Mouse (Mus musculus) heart, embryonic 12.5 days (tissue): ENCODE results near the gene Ric8b. TPM values are rescaled to one million over a fixed set of nuclear protein-coding genes. Genes with fewer than 3 reads are reported as not detected.

Experiments
- ATAC-seq: fragments of 200-750 bp; cut with Nextera tagmentation; 2 replicates; pipeline ENCODE4 v1.8.0; 2017; ENCODE audit warnings: moderate TSS enrichment, moderate library complexity; ENCODE audit not compliant: insufficient number of reproducible peaks, low FRiP score
- H3K27ac ChIP-seq: fragments of 300-500 bp; sonication (generic); 2 replicates; pipeline ENCODE4 v1.5.1; 2016; ENCODE audit warnings: mild to moderate bottlenecking, moderate library complexity; ENCODE audit not compliant: poor library complexity, severe bottlenecking
- H3K27me3 ChIP-seq: fragments of 300-500 bp; sonication (generic); replicated peaks from 2 replicates; pipeline ENCODE4 v1.6.1; 2016; ENCODE audit warnings: mild to moderate bottlenecking, moderate library complexity
- H3K36me3 ChIP-seq: fragments of 300-500 bp; sonication (generic); 2 replicates; pipeline ENCODE4 v1.6.1; 2016; ENCODE audit warnings: mild to moderate bottlenecking, moderate library complexity
- H3K4me1 ChIP-seq: fragments of 300-500 bp; sonication (generic); replicated peaks from 2 replicates; pipeline ENCODE4 v1.6.1; 2016; ENCODE audit warnings: mild to moderate bottlenecking
- H3K4me2 ChIP-seq: fragments of 300-500 bp; sonication (generic); 2 replicates; pipeline ENCODE4 v1.6.1; 2016; ENCODE audit warnings: mild to moderate bottlenecking, moderate library complexity
- H3K4me3 ChIP-seq: fragments of 300-500 bp; sonication (generic); 2 replicates; pipeline ENCODE4 v1.5.1; 2016; ENCODE audit warnings: mild to moderate bottlenecking
- H3K9ac ChIP-seq: fragments of 300-500 bp; sonication (generic); 2 replicates; pipeline ENCODE4 v1.6.1; 2016; ENCODE audit warnings: mild to moderate bottlenecking, moderate library complexity
- H3K9me3 ChIP-seq: fragments of 300-500 bp; sonication (generic); replicated peaks from 2 replicates; pipeline ENCODE4 v1.6.1; 2016; ENCODE audit warnings: mild to moderate bottlenecking, moderate library complexity
- WGBS: fragments of 180-500 bp; shearing (Covaris S2); methylation state at CpG from one replicate; pipeline ENCODE4 v1.1.7; 2016; 5-methylcytosine and 5-hydroxymethylcytosine counted together
- polyA plus RNA-seq: library from polyadenylated mRNA; unstranded; fragments of >200 nt; fragmentation: Nextera tagmentation; extraction: Ambion mirVana; gene quantifications from 2 replicates; pipeline ENCODE4 v1.2.1, GENCODE M21; 2016

Gene Ric8b
- polyA plus RNA-seq, 1 experiment from 2014 or later: 20.7 TPM

DNA sequence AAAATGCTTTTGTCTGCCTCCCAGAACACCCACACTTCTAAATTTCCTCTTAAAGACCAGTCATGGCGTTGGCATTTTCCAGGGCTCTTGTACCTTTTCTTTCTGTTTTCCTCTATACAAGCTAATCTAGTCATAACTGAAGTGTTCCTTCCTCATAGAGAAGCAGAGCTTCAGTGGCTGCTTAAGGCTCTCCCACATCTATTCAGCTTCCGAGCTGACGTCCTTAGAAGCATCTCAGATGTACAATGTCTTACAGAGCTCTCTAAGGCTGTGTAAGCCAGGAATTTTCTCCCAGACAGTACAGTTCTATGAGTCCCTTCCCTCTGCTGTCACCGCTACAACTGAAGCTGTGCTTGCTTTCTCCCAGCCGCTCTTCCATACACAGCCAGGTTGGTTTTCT lies 21.5 kb downstream of the Ric8b start:
- H3K4me1 ChIP-seq: peaks cover 39% of the 10 kb centered on the region
- H3K36me3 ChIP-seq: no peaks in the 10 kb centered on the region
- ATAC-seq: no peak
- H3K4me2 ChIP-seq: no peak overlapping the region
- no peak overlapping the region for H3K9ac ChIP-seq
- 81% methylated on average over 5 of the region's 5 CpGs for WGBS
- no peak overlapping the region for H3K27ac ChIP-seq
- no peaks in the 10 kb centered on the region for H3K27me3 ChIP-seq
- no peak overlapping the region for H3K4me3 ChIP-seq
- H3K9me3 ChIP-seq: no peaks in the 10 kb centered on the region

DNA sequence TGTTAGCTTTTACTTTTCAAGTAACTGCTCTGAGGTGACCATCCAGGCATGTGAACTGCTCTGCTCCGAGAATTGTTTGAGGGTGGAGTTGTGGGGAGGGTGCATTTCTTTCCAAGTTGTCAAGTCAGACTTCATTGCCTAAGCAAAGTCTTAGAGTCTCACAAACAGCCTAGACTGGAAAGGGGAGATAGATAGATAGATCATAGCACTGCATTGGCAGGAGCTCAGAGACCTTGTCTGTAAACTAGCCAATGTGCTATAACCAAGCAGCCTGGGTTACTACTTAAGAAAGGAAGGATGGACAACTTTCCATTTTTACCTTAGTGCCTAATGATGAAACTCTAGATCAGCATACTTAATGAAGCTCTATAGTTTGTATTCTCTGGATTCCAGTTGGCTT lies 22.9 kb downstream of the Ric8b start:
- H3K9me3 ChIP-seq: no peaks in the 10 kb centered on the region
- no peak for ATAC-seq
- H3K27me3 ChIP-seq: no peaks in the 10 kb centered on the region
- H3K9ac ChIP-seq: no peak overlapping the region
- no peak overlapping the region for H3K4me2 ChIP-seq
- peaks cover 3% of the 10 kb centered on the region; the same call in 1 of the 2 replicates for H3K36me3 ChIP-seq
- peaks cover 38% of the 10 kb centered on the region for H3K4me1 ChIP-seq
- H3K27ac ChIP-seq: no peak overlapping the region
- WGBS: 84% methylated on average over 1 of the region's 1 CpGs
- H3K4me3 ChIP-seq: no peak overlapping the region

DNA sequence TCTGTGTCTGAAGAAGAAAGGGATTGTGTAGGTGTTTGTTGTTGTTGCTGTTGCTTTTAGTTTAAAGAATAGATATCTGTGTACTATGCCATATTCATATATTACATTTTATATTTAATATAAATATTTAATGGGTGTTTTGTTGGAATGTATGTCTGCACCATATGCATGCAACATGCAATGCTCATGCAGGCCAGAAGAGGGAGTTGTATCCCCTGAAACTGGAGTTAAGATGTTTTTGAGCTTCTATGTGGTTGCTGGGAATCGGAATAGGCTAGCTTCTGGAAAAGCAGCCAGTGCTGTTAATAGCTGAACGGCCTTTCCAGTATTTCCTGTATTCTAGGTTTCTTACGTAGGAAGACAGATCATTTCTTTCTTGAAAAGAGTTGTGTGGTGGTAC lies 28.3 kb downstream of the Ric8b start:
- ATAC-seq: no peak
- Histone ChIP-seq H3K9ac (no peak overlapping the region), H3K4me3 (no peak overlapping the region), H3K36me3 (peaks cover 19% of the 10 kb centered on the region), H3K4me2 (no peak overlapping the region), H3K27me3 (no peaks in the 10 kb centered on the region), H3K9me3 (no peaks in the 10 kb centered on the region), H3K27ac (no peak overlapping the region), H3K4me1 (peaks cover 25% of the 10 kb centered on the region)
- WGBS: 91% methylated on average over 3 of the region's 3 CpGs

DNA sequence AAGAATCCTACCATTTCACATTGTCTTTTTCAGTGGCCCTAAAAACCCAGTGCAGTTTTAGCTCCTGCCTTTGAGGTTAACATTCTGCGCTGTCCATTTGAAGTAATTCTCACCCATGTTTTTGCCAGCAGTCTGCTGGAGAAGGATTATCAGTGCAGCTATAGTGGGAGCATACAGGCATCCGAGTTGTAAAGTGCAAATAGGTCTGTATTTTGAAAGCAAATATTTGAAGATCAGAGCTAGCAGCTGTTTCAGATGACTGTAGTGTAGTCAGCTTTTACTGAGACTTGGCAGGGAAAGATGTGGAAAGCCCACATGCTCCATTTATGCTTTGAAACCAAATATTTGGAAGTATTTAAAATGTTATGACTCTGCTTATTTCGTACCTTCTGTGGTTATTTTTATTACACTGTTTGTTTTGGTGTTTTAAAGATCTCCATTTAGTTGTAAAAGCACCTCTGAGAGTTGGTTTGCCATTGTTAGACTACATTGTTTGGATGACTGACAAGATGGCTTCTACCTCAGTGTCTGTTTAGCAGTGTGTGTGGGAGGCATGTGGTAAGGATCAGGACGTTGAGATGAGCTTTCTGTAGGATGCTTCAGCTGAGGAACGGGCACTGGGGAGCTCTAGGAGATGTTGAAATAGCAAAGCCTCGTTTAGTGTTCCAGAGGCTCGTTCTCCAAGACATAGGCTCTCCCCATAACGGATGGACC lies 31.7 kb downstream of the Ric8b start:
- WGBS: 58% methylated on average over 8 of the region's 8 CpGs
- Histone ChIP-seq H3K9me3 (no peaks in the 10 kb centered on the region), H3K4me2 (no peak overlapping the region), H3K4me1 (peaks cover 20% of the 10 kb centered on the region), H3K4me3 (no peak overlapping the region), H3K27me3 (no peaks in the 10 kb centered on the region), H3K9ac (no peak overlapping the region), H3K36me3 (peaks cover 31% of the 10 kb centered on the region), H3K27ac (no peak overlapping the region)
- no peak for ATAC-seq

DNA sequence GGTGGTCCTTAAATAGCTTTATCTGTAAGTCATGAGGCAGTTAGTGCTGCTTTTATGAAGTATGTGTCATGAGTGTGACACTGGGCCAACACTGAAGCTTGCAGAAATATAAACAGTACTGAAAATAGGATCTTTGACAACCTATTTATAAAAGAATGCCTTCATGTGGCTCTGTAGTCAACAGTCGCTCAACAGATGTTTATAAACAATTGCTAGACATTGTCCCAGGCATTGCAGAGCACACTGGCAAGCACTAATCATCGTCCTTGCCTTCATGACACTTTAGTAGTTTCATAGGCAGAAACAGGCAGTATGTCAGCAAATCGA lies 32.2 kb downstream of the Ric8b start:
- Histone ChIP-seq H3K27ac (no peak overlapping the region), H3K9me3 (no peaks in the 10 kb centered on the region), H3K4me1 (peaks cover 20% of the 10 kb centered on the region), H3K4me2 (no peak overlapping the region), H3K27me3 (no peaks in the 10 kb centered on the region), H3K9ac (no peak overlapping the region), H3K36me3 (peaks cover 31% of the 10 kb centered on the region), H3K4me3 (no peak overlapping the region)
- no peak for ATAC-seq
- 89% methylated on average over 3 of the region's 3 CpGs for WGBS

DNA sequence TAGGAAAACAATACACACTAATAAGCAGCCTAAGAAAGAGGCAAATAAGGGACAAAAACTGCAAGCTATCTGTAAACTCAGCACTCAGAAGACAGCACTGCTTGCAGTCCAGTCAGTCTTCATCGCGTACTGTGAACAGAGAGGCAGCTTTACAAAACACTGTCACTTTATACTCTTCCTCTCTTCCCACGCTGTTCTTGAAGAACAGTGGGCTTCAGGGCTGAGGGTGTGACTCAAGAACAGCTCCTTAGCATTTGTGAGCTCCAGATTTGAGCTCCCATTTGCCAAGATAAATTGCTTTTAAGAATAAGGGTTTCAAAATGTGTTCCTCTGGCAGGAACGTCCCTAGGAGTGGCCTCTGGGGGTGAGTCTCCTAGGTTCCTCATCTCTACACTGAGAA lies 33.0 kb downstream of the Ric8b start:
- ATAC-seq: no peak
- H3K4me3 ChIP-seq: no peak overlapping the region
- no peaks in the 10 kb centered on the region for H3K27me3 ChIP-seq
- H3K4me1 ChIP-seq: peaks cover 18% of the 10 kb centered on the region
- 78% methylated on average over 4 of the region's 4 CpGs for WGBS
- H3K36me3 ChIP-seq: peaks cover 28% of the 10 kb centered on the region
- H3K4me2 ChIP-seq: no peak overlapping the region
- no peak overlapping the region for H3K9ac ChIP-seq
- H3K9me3 ChIP-seq: no peaks in the 10 kb centered on the region
- no peak overlapping the region for H3K27ac ChIP-seq

DNA sequence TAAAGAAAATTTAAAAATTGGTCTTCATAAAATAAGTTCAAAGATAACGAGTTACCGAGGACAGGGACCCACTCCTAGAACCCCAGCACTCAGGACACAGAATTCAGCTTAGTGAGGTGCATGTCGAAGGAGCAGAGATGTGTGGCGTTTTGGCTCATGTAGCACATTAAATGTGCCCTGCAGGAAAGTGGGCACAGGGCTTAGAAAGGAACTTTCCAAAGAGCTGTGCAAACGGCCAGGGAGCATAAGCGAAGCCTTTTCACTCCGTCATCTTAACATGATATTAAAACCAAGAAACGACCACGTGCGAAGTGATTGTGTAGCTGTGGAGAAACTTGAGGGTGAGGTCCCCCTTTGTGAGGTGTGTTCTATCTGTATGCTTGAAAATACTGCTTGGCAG lies 36.8 kb downstream of the Ric8b start:
- Histone ChIP-seq H3K27me3 (no peaks in the 10 kb centered on the region), H3K4me2 (no peak overlapping the region), H3K9ac (no peak overlapping the region), H3K4me3 (no peak overlapping the region), H3K9me3 (no peaks in the 10 kb centered on the region), H3K4me1 (peaks cover 15% of the 10 kb centered on the region), H3K27ac (no peak overlapping the region), H3K36me3 (peaks cover 22% of the 10 kb centered on the region)
- no peak for ATAC-seq
- WGBS: 92% methylated on average over 10 of the region's 10 CpGs

DNA sequence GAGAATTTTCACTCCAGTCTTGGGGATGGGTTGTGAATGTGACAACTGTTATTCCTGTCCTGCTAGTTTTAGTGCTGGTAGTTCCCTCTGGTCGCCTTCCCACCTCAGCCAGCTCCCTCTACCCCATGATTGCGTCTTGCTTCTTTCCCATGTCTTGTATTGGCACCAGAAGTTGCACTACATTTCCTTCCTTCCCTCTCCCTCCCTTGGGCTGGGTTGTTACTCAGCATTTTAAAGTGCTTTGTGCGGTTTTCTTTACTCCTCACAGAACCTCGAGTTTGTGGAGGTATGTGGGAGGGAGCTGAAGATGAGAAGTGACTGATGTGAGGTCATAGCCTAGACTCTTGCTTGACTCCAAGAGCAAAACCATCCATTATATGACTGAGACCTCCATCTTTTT lies 38.8 kb downstream of the Ric8b start:
- H3K36me3 ChIP-seq: peaks cover 25% of the 10 kb centered on the region
- 68% methylated on average over 4 of the region's 4 CpGs for WGBS
- no peak overlapping the region for H3K4me3 ChIP-seq
- no peaks in the 10 kb centered on the region for H3K27me3 ChIP-seq
- no peak for ATAC-seq
- H3K4me1 ChIP-seq: peaks cover 11% of the 10 kb centered on the region
- H3K9me3 ChIP-seq: no peaks in the 10 kb centered on the region
- H3K4me2 ChIP-seq: no peak overlapping the region
- no peak overlapping the region for H3K9ac ChIP-seq
- H3K27ac ChIP-seq: no peak overlapping the region

DNA sequence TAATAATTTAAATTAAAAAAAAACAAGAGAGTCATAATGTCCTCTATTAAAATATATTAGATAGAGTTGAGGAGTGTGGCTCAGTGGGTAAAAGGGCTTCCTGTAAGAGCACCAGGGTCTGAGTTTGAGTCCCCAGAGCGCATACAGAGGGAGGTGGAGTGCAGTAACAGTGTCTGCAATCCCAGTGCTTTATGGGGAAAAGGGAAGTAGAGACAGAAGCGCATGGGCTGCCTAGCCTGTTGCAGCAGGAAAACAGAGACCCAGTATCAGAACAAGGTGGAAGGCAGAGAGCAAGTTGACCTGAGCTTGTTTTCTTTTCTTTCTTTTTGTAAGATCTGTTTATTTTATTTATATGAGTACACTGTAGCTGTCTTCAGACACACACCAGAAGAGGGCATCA lies 41.2 kb downstream of the Ric8b start:
- H3K27me3 ChIP-seq: no peaks in the 10 kb centered on the region
- H3K36me3 ChIP-seq: peaks cover 23% of the 10 kb centered on the region
- H3K4me2 ChIP-seq: no peak overlapping the region
- 93% methylated on average over 2 of the region's 2 CpGs for WGBS
- H3K9me3 ChIP-seq: no peaks in the 10 kb centered on the region
- ATAC-seq: no peak
- peaks cover 15% of the 10 kb centered on the region for H3K4me1 ChIP-seq
- H3K4me3 ChIP-seq: no peak overlapping the region
- H3K9ac ChIP-seq: no peak overlapping the region
- H3K27ac ChIP-seq: no peak overlapping the region

DNA sequence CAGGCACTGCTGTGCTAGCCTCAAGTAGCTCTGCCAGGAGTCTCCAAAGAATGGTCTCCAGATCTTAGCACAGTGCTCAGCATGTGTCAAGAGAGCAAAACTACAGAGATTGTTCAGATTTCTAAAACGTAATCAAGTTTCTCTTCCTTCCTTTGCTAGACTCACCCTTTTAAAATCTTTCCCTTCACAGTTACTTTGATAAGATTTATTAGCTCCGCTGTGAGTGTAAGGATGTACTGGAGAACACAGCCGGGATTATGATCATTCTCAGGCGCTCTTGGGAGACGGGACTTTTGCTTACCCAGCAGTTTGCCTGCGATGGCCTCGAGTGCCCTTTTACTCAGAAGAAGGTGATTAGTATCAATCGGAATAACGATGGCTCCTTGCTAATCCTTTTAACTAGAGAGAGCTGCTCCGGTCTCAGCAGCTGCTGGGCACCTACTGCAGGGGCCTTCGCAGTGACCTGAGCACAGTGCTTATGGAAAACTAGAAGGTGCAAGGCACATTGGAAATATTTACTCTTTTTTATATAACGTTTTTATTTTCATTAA lies 43.0 kb downstream of the Ric8b start:
- no peak for ATAC-seq
- Histone ChIP-seq H3K27me3 (no peaks in the 10 kb centered on the region), H3K9ac (no peak overlapping the region), H3K36me3 (peaks cover 26% of the 10 kb centered on the region), H3K4me1 (peaks cover 15% of the 10 kb centered on the region), H3K27ac (no peak overlapping the region), H3K9me3 (no peaks in the 10 kb centered on the region), H3K4me2 (no peak overlapping the region), H3K4me3 (no peak overlapping the region)
- 58% methylated on average over 12 of the region's 12 CpGs for WGBS

DNA sequence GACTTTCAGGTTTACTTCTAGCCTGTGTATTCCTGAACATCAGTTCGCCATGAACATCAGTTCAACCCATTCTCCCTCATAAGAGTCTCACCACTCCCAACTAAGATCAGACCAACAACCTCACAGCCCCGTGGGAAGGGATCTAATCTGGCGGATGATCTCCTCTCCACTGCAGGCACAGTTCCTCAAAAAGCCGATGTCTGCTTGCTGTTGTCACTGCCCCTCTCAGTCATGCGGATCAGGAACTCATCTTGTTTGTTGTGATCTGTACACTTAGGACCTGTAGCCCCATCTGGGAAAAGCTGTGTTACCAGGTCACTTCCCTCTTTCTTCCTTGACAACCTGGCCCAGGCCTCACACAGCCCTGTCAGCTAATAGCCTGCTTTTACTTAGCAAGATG lies 45.7 kb downstream of the Ric8b start:
- ATAC-seq: no peak
- Histone ChIP-seq H3K27me3 (no peaks in the 10 kb centered on the region), H3K4me2 (no peak overlapping the region), H3K9ac (no peak overlapping the region), H3K36me3 (peaks cover 23% of the 10 kb centered on the region), H3K9me3 (no peaks in the 10 kb centered on the region), H3K27ac (no peak overlapping the region), H3K4me1 (peaks cover 26% of the 10 kb centered on the region), H3K4me3 (no peak overlapping the region)
- 77% methylated on average over 5 of the region's 5 CpGs for WGBS

DNA sequence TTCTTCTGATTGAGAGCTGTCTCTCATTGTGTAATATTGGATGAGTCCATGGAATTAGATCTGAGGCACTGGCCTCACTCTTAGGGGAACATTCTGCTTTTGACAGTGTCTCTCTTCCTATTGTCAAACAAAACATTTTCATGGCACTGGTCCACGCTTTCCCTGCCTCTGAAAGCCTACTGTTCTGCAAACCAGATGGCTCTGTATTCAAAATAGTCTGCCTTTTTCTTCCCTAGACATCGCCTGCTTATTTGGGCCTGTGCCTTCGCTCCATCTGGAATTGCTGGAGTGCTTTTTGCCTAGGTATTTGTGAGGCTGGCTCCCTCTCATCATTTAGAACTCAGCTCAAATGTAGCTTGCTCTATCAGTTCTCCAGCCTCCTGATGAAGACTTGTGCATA lies 46.3 kb downstream of the Ric8b start:
- no peak for ATAC-seq
- WGBS: 84% methylated on average over 3 of the region's 3 CpGs
- Histone ChIP-seq H3K4me2 (no peak overlapping the region), H3K4me1 (peaks cover 30% of the 10 kb centered on the region), H3K9me3 (no peaks in the 10 kb centered on the region), H3K36me3 (peaks cover 20% of the 10 kb centered on the region), H3K9ac (no peak overlapping the region), H3K4me3 (no peak overlapping the region), H3K27me3 (no peaks in the 10 kb centered on the region), H3K27ac (no peak overlapping the region)
